Mouse (Mus musculus): Measurements from ENCODE around the gene Fam207a.

DNA sequence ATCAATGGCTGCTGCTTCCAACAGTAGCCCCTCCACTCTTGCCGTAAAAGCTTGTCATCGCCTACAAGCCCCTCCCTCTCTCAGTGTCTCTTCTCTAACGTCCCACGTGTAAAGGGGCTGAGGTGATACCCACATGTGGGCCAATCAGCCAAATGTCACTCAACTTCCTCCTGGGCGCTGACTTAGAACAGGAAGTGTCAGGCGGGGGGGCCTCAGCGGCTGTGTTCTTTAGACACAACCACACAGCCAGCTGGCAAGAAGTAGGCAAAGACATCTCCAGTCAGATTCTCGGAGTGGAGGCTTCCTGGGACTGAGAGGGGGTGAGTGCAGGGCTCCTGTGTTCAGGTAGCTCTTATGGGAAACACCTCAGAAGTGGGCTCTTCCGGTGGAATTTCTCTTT, 14.6 kb upstream of the Fam207a start, which contains the start of gene Itgb2:
- TF ChIP-seq EP300 (IDR thresholded peaks at IDR 0.05; ENCODE audit: low read depth in 1 of 2, low read length in 2 of 2) (peak in 1 of 2 experiments; percentile 64; a peak in 2 of 4 replicates), USF1 (IDR thresholded peaks at IDR 0.05; ENCODE audit: low read depth, low read length) (peak; percentile 56), POLR2A (IDR thresholded peaks at IDR 0.05; ENCODE audit: control insufficient read depth in 1 of 2, insufficient read depth in 1 of 2, low read depth in 1 of 2, low read length in 2 of 2, poor library complexity in 1 of 2) (peak in 1 of 2 experiments; percentile 75; a peak in 2 of 4 replicates), MAX (IDR thresholded peaks at IDR 0.05; ENCODE audit: low read length) (peak; percentile 95)

All from MEL (cell line).